Mouse (Mus musculus) erythroblast, embryonic 14.5 days (primary cell): ENCODE data around the gene Nr1d2.

ENCODE experiments used
- GATA1 ChIP-seq: IDR thresholded peaks from 2 replicates; pipeline ENCODE4 v1.6.1; 2012; ENCODE audit warnings: low read length, inconsistent platforms, mixed read lengths
- TAL1 ChIP-seq: IDR thresholded peaks from 3 replicates; pipeline ENCODE4 v1.6.1; 2012; ENCODE audit warnings: low read length, inconsistent platforms, mixed read lengths

DNA sequence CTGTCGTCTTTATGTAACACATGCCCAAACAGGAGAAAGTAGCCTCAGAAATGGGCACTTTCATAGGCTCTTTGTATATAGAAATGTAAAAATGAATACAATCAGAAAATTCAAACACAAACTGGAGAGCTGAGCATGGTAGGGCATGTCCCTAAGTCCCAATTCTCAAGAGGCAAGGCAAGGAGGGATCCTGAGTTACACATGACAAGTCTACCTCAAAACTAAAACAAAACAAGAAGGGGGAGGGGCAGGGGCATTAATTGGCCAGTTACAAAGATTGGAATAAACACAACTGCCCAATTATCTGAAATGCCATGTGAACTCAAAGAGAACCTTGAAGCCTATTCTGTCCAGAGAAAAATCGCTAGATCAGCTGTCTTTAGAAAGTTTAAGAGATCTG is 5.9 kb downstream of the Nr1d2 start:
- TF ChIP-seq GATA1 (no peak), TAL1 (no peak)
